Mouse (Mus musculus) spleen, postnatal 14 days (tissue): ENCODE data around the gene Cfap73.

ENCODE experiments used
- DNase-seq, 2 experiments: peaks; one replicate each; pipeline ENCODE4 v3.0.0; 2021 to 2022; ENCODE audit warnings: low spot score in 2 of 2

The Cfap73 gene

DNA sequence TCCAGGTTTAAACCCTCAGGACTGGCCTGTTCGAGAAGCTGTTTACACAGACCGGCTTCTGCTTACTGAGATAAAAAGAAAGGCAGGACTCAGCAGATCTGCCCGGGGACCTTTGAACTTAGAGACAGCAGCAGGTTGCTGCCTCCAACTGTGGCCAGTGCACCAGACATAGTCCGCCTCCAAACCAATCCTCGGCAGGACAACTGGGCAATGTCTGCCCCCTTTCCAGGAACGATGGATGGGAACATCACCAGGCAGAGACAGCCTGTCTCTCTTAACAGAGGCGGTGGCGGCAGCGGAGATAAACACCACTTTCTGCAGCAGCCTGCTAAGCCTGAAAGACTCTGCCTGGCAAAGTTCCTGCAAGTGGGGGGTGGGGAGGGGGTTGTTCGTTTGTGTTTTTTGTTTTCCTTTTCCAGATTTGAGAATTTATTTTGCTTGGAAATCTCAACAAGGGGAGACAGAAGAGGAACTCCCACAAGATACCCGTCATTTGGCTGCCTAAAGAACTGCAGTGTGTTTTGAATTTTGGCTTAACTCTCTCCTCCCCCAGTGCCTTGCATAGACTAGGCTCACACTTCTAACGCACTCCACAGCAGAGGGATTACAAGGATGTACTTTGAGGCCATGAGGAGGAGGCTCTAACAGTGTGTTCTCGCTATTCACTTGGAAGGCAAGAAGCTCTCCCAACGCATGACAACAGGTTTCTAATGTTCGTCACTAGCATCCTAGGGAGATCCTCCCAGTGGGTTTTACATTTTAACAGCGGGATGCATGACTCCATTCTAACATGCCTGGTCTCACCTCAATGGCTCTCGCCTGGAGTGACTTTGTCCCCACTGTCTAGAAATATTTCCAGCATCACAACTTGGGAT lies 47.1 kb downstream of the Cfap73 start:
- DNase-seq, result peak in 1 of 2 experiments; percentile 37

- DNase-seq, result no peak
Measured at GRCm38 (mm10) chr5:120584968-120585367, 49.1 kb downstream of the Cfap73 start.

DNA sequence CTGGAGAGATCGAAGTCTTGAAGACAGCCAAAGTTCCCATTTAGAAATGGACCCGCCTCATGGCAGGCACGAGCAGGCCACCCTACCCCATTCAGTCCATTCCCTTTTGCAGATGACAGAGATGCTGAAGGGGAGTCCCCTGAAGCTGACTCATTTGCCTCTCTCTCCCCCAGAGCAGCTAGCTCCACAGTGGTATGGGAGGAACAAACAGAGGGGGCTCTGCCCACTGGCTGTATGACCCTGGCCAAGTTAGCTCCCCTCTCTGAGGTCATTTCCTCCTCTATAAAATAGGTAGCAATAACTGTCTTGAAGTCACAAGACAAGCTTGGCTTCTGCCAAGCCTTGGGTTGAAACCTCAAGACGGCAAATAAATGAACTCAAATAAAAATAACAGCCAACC lies 50.5 kb downstream of the Cfap73 start:
- DNase-seq, result no peak

GRCm38 (mm10) chr5:120582002-120582401 lies 52.0 kb downstream of the Cfap73 start:
- DNase-seq, result no peak

DNA sequence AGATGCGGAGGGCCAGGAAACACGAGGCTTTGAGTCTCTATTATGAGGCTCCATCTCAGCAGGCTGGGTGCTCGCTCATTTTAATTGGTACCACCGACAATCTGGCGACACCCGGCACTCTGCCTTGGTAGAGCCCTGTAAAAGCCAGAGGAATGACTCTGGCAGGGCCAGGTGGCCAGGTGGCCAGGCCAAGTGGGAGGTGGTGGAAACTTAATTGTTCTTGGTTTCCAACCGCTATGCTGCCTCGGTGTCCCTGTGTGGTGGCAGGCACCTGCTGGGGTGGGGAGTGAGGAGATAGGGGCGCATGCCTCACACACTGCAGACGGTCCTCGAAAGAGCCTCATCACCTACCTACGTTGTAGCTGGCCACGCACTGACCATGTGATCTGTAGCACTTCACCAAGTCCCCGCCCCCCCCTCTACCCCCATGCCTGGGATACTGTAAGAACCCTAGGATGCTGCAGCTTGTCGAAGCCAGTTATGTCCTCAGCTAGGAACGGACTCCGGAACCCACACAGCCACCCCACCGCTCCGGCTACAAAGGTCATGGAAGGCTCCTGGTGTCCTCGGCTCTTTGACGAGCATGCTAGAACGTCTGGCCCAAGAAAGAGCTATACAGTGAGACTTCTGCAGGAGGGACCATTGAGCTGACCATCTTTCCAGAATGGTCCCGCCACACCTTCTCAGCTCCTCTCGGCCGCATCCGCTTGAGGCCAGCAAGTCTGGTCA lies 54.0 kb downstream of the Cfap73 start:
- no peak for DNase-seq

GRCm38 (mm10) chr5:120579211-120579897 lies 54.7 kb downstream of the Cfap73 start:
- no peak for DNase-seq

DNA sequence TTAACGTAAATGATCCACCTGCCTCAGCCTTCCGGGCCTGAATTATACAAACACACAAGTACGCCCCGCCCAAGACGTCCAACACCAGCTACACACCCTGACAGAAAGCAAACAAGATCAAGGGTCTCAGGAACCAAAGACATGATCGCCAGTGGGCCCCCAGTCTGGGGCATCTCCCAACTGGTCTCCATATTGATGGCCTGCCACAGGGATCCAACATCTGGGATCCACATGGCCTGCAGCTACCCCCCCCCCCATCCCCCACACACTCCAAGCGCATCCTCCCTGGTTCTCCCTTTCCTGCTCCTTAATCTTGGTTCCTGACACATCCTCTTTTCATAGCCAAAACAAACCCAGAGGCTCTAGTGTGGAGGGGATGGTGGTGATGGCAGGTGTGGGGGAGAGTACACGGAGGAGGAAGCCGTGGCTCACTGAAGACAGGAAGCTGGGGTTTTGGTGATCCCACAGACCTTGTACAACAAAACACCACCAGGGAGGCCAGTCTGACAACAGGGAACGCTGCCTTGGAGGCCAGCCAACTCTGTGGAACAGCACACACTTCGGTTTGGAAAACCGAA lies 55.4 kb downstream of the Cfap73 start:
- DNase-seq, result peak in 1 of 2 experiments; percentile 40
